Mouse (Mus musculus) erythroblast, embryonic 14.5 days (primary cell): Measurements from ENCODE around the gene Rcsd1. TPM values are rescaled to one million over a fixed set of nuclear protein-coding genes. Genes with fewer than 3 reads are reported as not detected.

ENCODE experiments used
- H3K27me3 ChIP-seq: 2 replicates; pipeline ENCODE4 v1.6.1; 2012; ENCODE audit warnings: inconsistent platforms; ENCODE audit not compliant: control insufficient read depth
- H3K36me3 ChIP-seq: 2 replicates; pipeline ENCODE4 v1.6.1; 2012; ENCODE audit warnings: mild to moderate bottlenecking, inconsistent platforms; ENCODE audit not compliant: control insufficient read depth
- H3K4me1 ChIP-seq: 2 replicates; pipeline ENCODE4 v1.6.1; 2012; ENCODE audit warnings: inconsistent platforms; ENCODE audit not compliant: control insufficient read depth
- H3K4me3 ChIP-seq: replicated peaks from 2 replicates; pipeline ENCODE3; 2012; ENCODE audit warnings: moderate library complexity, mild to moderate bottlenecking, inconsistent platforms
- H3K9me3 ChIP-seq: 2 replicates; pipeline ENCODE4 v1.6.1; 2012; ENCODE audit warnings: low read length, inconsistent platforms, mixed read lengths; ENCODE audit not compliant: control insufficient read depth
- GATA1 ChIP-seq: IDR thresholded peaks from 2 replicates; pipeline ENCODE4 v1.6.1; 2012; ENCODE audit warnings: low read length, inconsistent platforms, mixed read lengths
- TAL1 ChIP-seq: IDR thresholded peaks from 3 replicates; pipeline ENCODE4 v1.6.1; 2012; ENCODE audit warnings: low read length, inconsistent platforms, mixed read lengths
- polyA plus RNA-seq: library from polyadenylated mRNA; stranded (reverse); fragments of >175 nt; gene quantifications from 2 replicates; pipeline ENCODE4 v1.2.3, GENCODE M21; 2012

The Rcsd1 gene
- polyA plus RNA-seq, 1 experiment: 0.11 TPM

DNA sequence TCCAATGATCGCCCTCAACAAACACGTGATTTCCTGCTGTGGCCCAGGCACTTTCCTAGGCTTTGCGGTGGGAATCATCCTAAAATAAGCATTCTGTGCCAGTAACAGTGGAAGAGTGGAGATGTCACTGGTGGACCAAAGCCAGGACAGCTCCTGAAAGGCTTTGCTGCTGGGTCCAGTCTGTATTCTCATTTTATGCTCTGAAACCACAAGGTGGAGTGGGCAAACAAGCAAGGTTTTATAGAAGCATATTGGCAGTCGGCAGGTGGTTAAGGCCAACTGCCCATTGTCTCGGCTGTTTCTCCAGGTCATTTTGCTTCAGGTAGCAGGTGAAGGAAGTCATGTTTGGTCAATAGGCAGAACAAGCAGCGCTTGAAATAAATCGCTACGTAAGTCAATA lies 78.4 kb downstream of the Rcsd1 start:
- TF ChIP-seq GATA1 (no peak), TAL1 (no peak)
- peaks cover 47% of the 10 kb centered on the region for H3K4me1 ChIP-seq

DNA sequence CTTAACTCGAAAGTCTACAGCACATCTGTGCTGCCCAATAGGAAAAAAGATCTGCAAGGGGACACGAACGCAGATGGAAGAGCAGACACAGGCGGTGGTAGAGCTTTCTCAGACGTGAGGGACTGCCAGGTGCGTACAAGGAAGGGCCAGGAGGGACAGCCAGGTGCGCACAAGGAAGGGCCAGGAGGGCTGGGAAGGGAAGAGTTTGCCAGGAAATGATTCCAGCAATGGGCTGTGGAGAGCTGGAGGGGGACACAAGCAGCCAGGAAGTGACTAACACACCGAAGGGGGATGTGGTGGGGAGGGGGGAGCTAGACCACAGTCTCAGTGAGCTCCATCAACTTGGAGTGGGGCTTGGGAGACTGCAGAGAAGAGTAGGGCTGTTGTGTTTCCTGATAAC lies 79.6 kb downstream of the Rcsd1 start:
- Histone ChIP-seq H3K4me1 (peaks cover 38% of the 10 kb centered on the region), H3K36me3 (no peaks in the 10 kb centered on the region), H3K27me3 (peaks cover 24% of the 10 kb centered on the region), H3K9me3 (no peaks in the 10 kb centered on the region), H3K4me3 (no peak overlapping the region)
- TF ChIP-seq GATA1: no peak
- TF ChIP-seq TAL1: no peak

More for the DNA sequence above, 78.4 kb downstream of the Rcsd1 start:
- no peak overlapping the region for H3K4me3 ChIP-seq
- H3K36me3 ChIP-seq: no peaks in the 10 kb centered on the region
- peaks cover 24% of the 10 kb centered on the region for H3K27me3 ChIP-seq
- no peaks in the 10 kb centered on the region for H3K9me3 ChIP-seq

DNA sequence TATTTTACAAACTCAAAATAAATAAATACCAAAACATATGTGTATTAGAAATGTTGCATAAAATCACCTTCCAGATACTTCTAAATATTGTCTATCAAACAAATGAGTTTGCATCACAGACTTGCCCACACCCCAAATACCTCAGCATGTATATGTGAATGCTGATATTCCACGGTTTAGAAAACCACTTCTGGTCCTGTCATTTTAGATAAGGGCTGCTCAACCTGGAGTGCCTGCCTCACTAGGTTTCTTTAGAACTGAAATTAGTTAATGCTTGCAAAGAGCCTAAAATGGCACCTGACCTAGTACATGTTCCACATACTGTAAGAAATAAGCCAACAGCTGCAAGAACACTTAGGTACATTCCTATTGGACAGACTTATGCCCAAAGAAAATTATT lies 81.0 kb downstream of the Rcsd1 start:
- peaks cover 16% of the 10 kb centered on the region for H3K27me3 ChIP-seq
- TF ChIP-seq TAL1 (no peak), GATA1 (no peak)
- no peaks in the 10 kb centered on the region for H3K9me3 ChIP-seq

DNA sequence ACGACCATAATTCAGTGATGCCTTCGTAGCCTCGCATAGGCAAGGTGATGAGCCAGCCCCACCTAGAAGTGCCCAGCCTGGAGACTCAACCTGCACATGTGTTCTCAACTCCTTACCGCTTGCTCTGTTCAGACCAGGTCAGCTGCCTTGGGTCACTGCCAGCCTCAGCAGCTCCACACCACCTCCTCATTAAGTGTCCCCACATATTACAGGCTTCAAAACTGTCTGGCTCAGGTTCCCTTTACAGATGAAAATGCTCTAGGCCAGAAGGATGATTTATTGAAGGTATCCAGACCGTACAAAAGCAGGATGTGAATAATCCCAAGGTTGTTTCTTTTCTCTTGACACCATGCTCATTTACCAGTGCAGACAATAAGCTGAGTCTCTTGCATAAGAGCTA lies 83.7 kb downstream of the Rcsd1 start:
- H3K27me3 ChIP-seq: no peaks in the 10 kb centered on the region
- H3K4me1 ChIP-seq: peaks cover 24% of the 10 kb centered on the region
- H3K9me3 ChIP-seq: no peaks in the 10 kb centered on the region
- H3K4me3 ChIP-seq: no peak overlapping the region
- TF ChIP-seq TAL1 (no peak), GATA1 (no peak)
- no peaks in the 10 kb centered on the region; the same call in 1 of the 2 replicates for H3K36me3 ChIP-seq

More for the DNA sequence above, 81.0 kb downstream of the Rcsd1 start:
- no peak overlapping the region for H3K4me3 ChIP-seq
- peaks cover 24% of the 10 kb centered on the region for H3K4me1 ChIP-seq
- H3K36me3 ChIP-seq: no peaks in the 10 kb centered on the region

DNA sequence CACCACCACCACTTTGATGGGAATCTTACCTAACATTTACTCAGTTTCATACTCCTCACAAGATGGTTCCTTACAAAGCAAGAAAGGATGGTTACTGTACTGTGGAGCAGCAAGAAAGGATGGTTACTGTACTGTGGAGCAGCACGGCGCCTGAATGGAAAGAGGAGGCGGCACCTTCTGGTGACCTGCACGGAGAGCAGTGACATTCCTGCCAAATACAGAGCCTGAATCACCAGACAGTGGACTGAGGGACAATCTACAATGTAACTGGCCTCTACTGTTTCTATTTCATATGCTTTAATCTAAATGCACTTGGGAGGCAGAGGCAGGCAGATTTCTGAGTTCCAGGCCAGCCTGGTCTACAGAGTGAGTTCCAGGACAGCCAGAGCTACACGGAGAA lies 84.5 kb downstream of the Rcsd1 start:
- H3K27me3 ChIP-seq: no peaks in the 10 kb centered on the region
- TF ChIP-seq TAL1 (no peak), GATA1 (no peak)
- H3K4me1 ChIP-seq: peaks cover 21% of the 10 kb centered on the region
- H3K9me3 ChIP-seq: no peaks in the 10 kb centered on the region
- no peak overlapping the region for H3K4me3 ChIP-seq
- H3K36me3 ChIP-seq: no peaks in the 10 kb centered on the region; the same call in 1 of the 2 replicates

DNA sequence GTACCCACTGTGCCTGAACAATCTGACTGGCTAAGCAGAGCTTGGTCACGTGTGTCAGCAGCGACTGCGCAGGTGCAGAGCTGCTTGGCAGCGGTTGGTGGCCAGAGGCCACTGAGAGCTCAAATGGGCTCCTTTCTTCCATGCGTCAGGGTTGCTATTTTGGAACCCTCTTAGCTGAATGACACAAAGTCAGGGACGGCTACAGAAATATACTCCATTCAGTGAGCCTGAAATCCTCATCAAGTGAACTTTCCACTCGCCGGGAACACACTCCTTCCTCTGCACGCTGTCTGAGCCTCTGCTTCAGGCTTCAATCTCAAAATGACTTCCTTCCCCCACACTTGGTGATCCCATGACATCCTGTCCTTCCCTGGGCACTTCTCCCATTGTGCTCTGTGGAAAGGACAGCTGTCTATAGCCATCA lies 91.3 kb downstream of the Rcsd1 start:
- Histone ChIP-seq H3K36me3 (peaks cover 2% of the 10 kb centered on the region; the same call in 1 of the 2 replicates), H3K9me3 (no peaks in the 10 kb centered on the region), H3K4me1 (no peaks in the 10 kb centered on the region), H3K27me3 (no peaks in the 10 kb centered on the region), H3K4me3 (no peak overlapping the region)
- TF ChIP-seq TAL1 (no peak), GATA1 (no peak)

DNA sequence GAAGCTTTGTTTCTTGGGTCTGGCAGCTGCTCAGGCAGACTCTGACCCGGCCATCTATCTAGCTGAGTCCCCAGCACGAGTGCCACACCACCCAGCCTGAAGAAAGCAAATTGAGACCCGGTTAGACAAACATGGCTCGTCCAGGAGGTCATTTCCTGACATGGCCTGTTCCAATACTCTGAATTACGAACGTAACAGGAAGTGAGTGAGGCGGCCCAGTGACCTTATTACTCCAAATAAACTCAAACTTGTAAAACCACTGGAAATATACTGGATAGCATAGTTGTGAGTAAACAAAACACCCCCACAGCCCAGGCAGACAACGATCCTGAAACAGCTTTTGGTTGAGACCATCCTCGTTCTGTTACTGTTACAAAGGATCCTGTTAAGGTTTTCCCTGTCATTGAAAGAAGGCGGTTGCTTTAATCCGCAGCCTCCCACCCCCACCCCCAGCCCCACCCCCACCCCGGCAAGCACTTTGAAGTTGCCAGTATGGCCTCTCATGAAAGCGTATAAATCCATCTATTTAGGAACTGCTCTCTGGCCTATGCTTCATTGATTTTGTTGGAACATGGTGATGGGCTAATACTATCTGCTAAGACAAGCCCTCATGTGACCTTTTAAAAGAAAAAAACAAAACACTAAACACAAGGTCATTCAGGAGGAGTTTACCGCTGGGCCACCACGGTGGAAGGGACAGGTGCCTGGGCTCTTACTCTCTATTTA lies 92.2 kb downstream of the Rcsd1 start:
- H3K36me3 ChIP-seq: peaks cover 2% of the 10 kb centered on the region; the same call in 1 of the 2 replicates
- H3K4me1 ChIP-seq: no peaks in the 10 kb centered on the region
- no peaks in the 10 kb centered on the region for H3K27me3 ChIP-seq
- TF ChIP-seq TAL1: no peak
- H3K9me3 ChIP-seq: no peaks in the 10 kb centered on the region
- H3K4me3 ChIP-seq: no peak overlapping the region

DNA sequence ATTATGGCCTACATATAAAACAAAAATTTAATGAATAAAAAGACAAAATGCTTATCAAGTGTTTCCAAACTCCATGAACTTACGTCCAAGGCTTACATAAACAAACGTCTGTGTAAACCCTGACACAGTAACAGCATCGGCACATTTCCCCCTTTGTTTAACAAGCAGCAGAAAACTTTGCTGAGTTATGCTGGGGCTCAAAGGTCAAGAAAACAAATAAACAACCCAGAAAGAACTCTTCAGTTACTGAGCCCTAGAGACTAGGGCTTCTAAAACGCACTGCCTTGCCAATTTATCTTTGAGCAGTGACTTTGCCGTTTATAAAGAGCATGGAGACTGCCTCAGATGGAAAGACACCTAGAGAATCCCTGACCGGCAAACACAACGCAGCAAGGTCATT lies 92.9 kb downstream of the Rcsd1 start:
- Histone ChIP-seq H3K27me3 (no peaks in the 10 kb centered on the region), H3K36me3 (peaks cover 2% of the 10 kb centered on the region; the same call in 1 of the 2 replicates), H3K9me3 (no peaks in the 10 kb centered on the region), H3K4me1 (no peaks in the 10 kb centered on the region), H3K4me3 (no peak overlapping the region)
- TF ChIP-seq GATA1: no peak
- no peak for TF ChIP-seq TAL1

DNA sequence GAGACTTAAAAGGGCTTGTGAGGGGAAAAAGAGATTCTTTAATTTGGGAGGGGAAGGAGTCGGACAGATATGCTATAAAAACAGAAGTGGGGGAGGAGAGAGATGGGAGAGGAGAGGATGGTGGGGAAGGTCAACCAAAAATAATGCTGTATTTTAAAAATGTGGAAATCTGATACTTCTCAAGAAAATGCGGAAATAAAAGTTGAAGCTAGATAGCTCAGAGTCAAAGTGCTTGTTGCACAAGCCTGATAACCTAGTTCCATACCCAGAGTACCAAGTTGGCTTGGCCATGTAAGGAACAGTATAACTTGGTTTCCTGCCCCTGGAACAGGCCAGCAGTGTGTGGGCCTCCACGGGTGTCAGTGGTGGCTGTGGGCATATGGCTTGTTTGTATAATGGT lies 94.8 kb downstream of the Rcsd1 start:
- H3K4me3 ChIP-seq: no peak overlapping the region
- H3K27me3 ChIP-seq: no peaks in the 10 kb centered on the region
- peaks cover 2% of the 10 kb centered on the region; the same call in 1 of the 2 replicates for H3K36me3 ChIP-seq
- H3K9me3 ChIP-seq: no peaks in the 10 kb centered on the region
- no peaks in the 10 kb centered on the region for H3K4me1 ChIP-seq
- TF ChIP-seq TAL1 (no peak), GATA1 (no peak)

DNA sequence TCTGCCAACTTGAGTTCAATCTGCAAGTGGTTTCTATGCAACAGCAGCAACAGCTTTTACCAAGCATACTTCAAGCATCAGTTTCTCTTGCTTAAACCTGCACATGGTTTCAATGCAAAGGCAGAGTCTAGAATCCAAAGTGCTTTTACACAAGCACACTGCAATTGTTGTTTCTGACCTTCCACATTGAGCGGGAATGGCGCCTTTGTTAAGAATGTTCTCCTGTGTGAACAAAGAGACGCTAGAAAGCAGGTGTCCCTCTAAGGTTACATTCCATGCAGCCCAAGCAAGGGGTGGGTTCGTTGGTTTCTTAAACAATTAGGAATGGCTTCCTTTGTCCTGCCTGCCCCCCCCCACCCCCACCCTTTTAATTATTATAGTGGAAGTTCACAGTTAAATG lies 95.6 kb downstream of the Rcsd1 start:
- H3K27me3 ChIP-seq: no peaks in the 10 kb centered on the region
- H3K4me1 ChIP-seq: peaks cover 2% of the 10 kb centered on the region; the same call in 1 of the 2 replicates
- no peak for TF ChIP-seq TAL1
- TF ChIP-seq GATA1: no peak
- no peak overlapping the region for H3K4me3 ChIP-seq
- no peaks in the 10 kb centered on the region for H3K9me3 ChIP-seq
- peaks cover 2% of the 10 kb centered on the region; the same call in 1 of the 2 replicates for H3K36me3 ChIP-seq
